ENCODE assay signal across 10 mouse cellular contexts in the genomic region with DNA sequence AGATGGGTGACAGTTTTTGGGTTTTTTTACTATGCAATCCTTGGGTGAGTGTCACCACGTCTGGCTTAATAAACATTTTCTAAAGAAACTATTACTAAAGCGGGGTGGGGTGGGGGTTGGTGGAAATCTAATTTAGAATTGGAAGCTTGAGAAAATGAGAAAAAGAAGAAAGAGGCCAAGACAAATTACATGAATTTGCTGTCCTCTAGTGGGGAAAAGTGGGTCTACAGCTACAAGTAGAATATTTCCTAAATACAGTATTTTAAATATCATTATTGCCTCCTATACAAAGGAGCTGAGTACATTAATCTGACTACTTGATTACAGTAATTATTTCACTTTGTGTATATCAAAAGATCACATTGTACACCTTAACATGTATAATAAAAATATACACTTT. TPM values are rescaled to one million over a fixed set of nuclear protein-coding genes. Genes with fewer than 3 reads are reported as not detected.
DNase-seq lines count a peak whose midpoint lies in the region; ATAC-seq and TF ChIP-seq lines count a peak whose summit lies in the region.
"Had no signal": no experiment of that assay in that cellular context is flagged by ENCODE, and none has a peak within 500 bp of the region (broad histone marks: within the 10 kb centered on the region; RNA-seq: fewer than 3 reads in every experiment).

No protein-coding gene starts in this region.

- no peaks in the 10 kb centered on the region for H3K4me1 ChIP-seq in hindbrain, embryonic 14.5 days (replicated peaks; ENCODE audit: control insufficient read depth, insufficient read depth, low read length)
- no peaks in the 10 kb centered on the region for H3K4me1 ChIP-seq in hindbrain, embryonic 13.5 days (replicated peaks)
- H3K4me1 ChIP-seq in lung, adult 2 months (ENCODE audit: control insufficient read depth, insufficient read depth, low read length), result no peaks in the 10 kb centered on the region

- no peaks in the 10 kb centered on the region for H3K36me3 ChIP-seq in hindbrain, embryonic 14.5 days (replicated peaks; ENCODE audit: control insufficient read depth, insufficient read depth)
- no peaks in the 10 kb centered on the region for H3K36me3 ChIP-seq in hindbrain, embryonic 13.5 days

- in situ Hi-C loops in Patski (cut with MboI; ENCODE audit: low pct_unique_long_range_greater_than_20kb), result no loop called here

- no peak for TF ChIP-seq POLR2A in lung, adult 2 months (IDR thresholded peaks at IDR 0.05; ENCODE audit: borderline replicate concordance, extremely low read depth, low read depth, low read length)

- H3K9ac ChIP-seq in hindbrain, embryonic 14.5 days, result no peak overlapping the region
- H3K9ac ChIP-seq in hindbrain, embryonic 13.5 days, result no peak overlapping the region

- H3K4me2 ChIP-seq in hindbrain, embryonic 14.5 days (replicated peaks), result no peak overlapping the region
- no peak overlapping the region for H3K4me2 ChIP-seq in hindbrain, embryonic 13.5 days

- no peaks in the 10 kb centered on the region for H3K27me3 ChIP-seq in hindbrain, embryonic 14.5 days (ENCODE audit: control insufficient read depth, insufficient read depth, low read length)
- no peaks in the 10 kb centered on the region for H3K27me3 ChIP-seq in hindbrain, embryonic 13.5 days
- peaks cover 4% of the 10 kb centered on the region for H3K27me3 ChIP-seq in Patski

- POLR2A ChIA-PET in Patski (lab: Charles Lee), result no interaction called here

- no peak for TF ChIP-seq CTCF in lung, adult 2 months (IDR thresholded peaks at IDR 0.05; ENCODE audit: insufficient read depth, low read length)
- peak; percentile 30 for TF ChIP-seq CTCF in Patski (IDR thresholded peaks at IDR 0.05)

- no peak overlapping the region for H3K27ac ChIP-seq in hindbrain, embryonic 14.5 days
- no peak overlapping the region for H3K27ac ChIP-seq in hindbrain, embryonic 13.5 days

- CTCF ChIA-PET in Patski (lab: Charles Lee), result interaction anchor here (0.6 to 1.4 kb wide), 2 partner anchors 10 to 21 kb away, joined by 3 read pairs; a partner anchor contains a TSS

- WGBS in hindbrain, embryonic 14.5 days, result 52% methylated on average over 2 of the region's 2 CpGs
- WGBS in hindbrain, embryonic 13.5 days, result 44% methylated on average over 2 of the region's 2 CpGs
- WGBS in lung, adult 2 months, result 29% methylated on average over 2 of the region's 2 CpGs

- no peak overlapping the region for H3K4me3 ChIP-seq in hindbrain, embryonic 14.5 days (replicated peaks; ENCODE audit: low read length)
- no peak overlapping the region for H3K4me3 ChIP-seq in hindbrain, embryonic 13.5 days
- H3K4me3 ChIP-seq in lung, adult 2 months (replicated peaks; ENCODE audit: extremely low read depth, low read depth, low read length), result no peak overlapping the region

- DNase-seq in hindbrain, embryonic 14.5 days (ENCODE audit: low spot score), result peak; percentile 80
- DNase-seq in lung, postnatal 14 days, result peak; percentile 17
- DNase-seq in lung, adult 2 months, result no peak
- DNase-seq in Patski (ENCODE audit: low read depth, low spot score), result no peak
- DNase-seq in retina, embryonic 14.5 days (ENCODE audit: low spot score), result peak; percentile 62
- DNase-seq in urinary bladder, adult 18-20 months (ENCODE audit: low spot score in 2 of 2), result no peak
- DNase-seq: cerebellum, postnatal 36 days; thymus, postnatal 14 days had no signal

- no peaks in the 10 kb centered on the region for H3K9me3 ChIP-seq in hindbrain, embryonic 14.5 days (ENCODE audit: control insufficient read depth, low read length)
- H3K9me3 ChIP-seq in hindbrain, embryonic 13.5 days, result no peaks in the 10 kb centered on the region

- no peak for ATAC-seq in hindbrain, embryonic 14.5 days (ENCODE audit: low FRiP score)
- ATAC-seq in hindbrain, embryonic 13.5 days (ENCODE audit: low FRiP score), result no peak
- no peak for ATAC-seq in Patski

RNA-seq across cellular contexts. Expression of a gene that starts 13.7 kb away (rescaled TPM):
- polyA plus RNA-seq in hindbrain, embryonic 14.5 days (2014; fragmentation: Nextera tagmentation; extraction: Ambion mirVana), result 2.0 and 2.3 TPM in 2 replicates
- polyA plus RNA-seq in hindbrain, embryonic 13.5 days (2015; fragmentation: Nextera tagmentation; extraction: Ambion mirVana), result 1.7 and 1.9 TPM in 2 replicates
- polyA plus RNA-seq in lung, adult 2 months (2012; rRNA removed), result 126 and 131 TPM in 2 replicates
- not detected for polyA plus RNA-seq in Patski (2021)

RNA-seq across cellular contexts. Expression of a gene that starts 20.8 kb away (rescaled TPM):
- polyA plus RNA-seq in hindbrain, embryonic 14.5 days (2014; fragmentation: Nextera tagmentation; extraction: Ambion mirVana), result 127 and 145 TPM in 2 replicates
- polyA plus RNA-seq in hindbrain, embryonic 13.5 days (2015; fragmentation: Nextera tagmentation; extraction: Ambion mirVana), result 102 and 103 TPM in 2 replicates
- 0.33 and 0.42 TPM in 2 replicates for polyA plus RNA-seq in lung, adult 2 months (2012; rRNA removed)
- not detected for polyA plus RNA-seq in Patski (2021)

RNA-seq across cellular contexts. Expression of a gene that starts 34.2 kb away (rescaled TPM):
- 0.52 and 1.0 TPM in 2 replicates for polyA plus RNA-seq in hindbrain, embryonic 14.5 days (2014; fragmentation: Nextera tagmentation; extraction: Ambion mirVana)
- 0.71 and 1.1 TPM in 2 replicates for polyA plus RNA-seq in hindbrain, embryonic 13.5 days (2015; fragmentation: Nextera tagmentation; extraction: Ambion mirVana)
- not detected in 2 replicates for polyA plus RNA-seq in lung, adult 2 months (2012; rRNA removed)
- polyA plus RNA-seq in Patski (2021), result not detected
- polyA plus RNA-seq: frontal cortex, adult 2 months had no signal

Comparison
In these comparisons a context has a peak if more than half of its experiments do, and no peak if none do; other contexts are left out.
1. DNase-seq: peak in hindbrain, embryonic 14.5 days (single experiment), lung, postnatal 14 days (single experiment) and retina, embryonic 14.5 days (single experiment); none in lung, adult 2 months (single experiment), Patski (single experiment) and urinary bladder, adult 18-20 months (0 of 2).
2. RNA of a gene that starts 13.7 kb away (polyA plus RNA-seq): 126 to 131 TPM in lung, adult 2 months; 2.0 to 2.3 TPM in hindbrain, embryonic 14.5 days, 1.7 to 1.9 TPM in hindbrain, embryonic 13.5 days and not detected in Patski (single experiment); every median in the first group is over 10 times any median in the second.
3. RNA of a gene that starts 20.8 kb away (polyA plus RNA-seq): 127 to 145 TPM in hindbrain, embryonic 14.5 days and 102 to 103 TPM in hindbrain, embryonic 13.5 days; 0.33 to 0.42 TPM in lung, adult 2 months and not detected in Patski (single experiment); every median in the first group is over 10 times any median in the second.